9 mouse cellular contexts compared by ENCODE assay signal in genomic region chr1:134638522-134638921, GRCm38 (mm10). TPM values are rescaled to one million over a fixed set of nuclear protein-coding genes. Genes with fewer than 3 reads are reported as not detected.
DNase-seq lines count a peak whose midpoint lies in the region; ATAC-seq and TF ChIP-seq lines count a peak whose summit lies in the region.
"Had no signal": no experiment of that assay in that cellular context is flagged by ENCODE, and none has a peak within 500 bp of the region (broad histone marks: within the 10 kb centered on the region; RNA-seq: fewer than 3 reads in every experiment).

No protein-coding gene starts in this region.

- H3K36me3 ChIP-seq in heart, postnatal 0 days (replicated peaks; ENCODE audit: control insufficient read depth, insufficient read depth, low read length), result 0 out of 2 replicates have a peak, but pooled peaks cover 4% of the 10 kb centered on the region
- peaks cover 11% of the 10 kb centered on the region for H3K36me3 ChIP-seq in heart, embryonic 12.5 days

- H3K9ac ChIP-seq in heart, postnatal 0 days (replicated peaks; ENCODE audit: low read depth, low read length), result no peak overlapping the region
- no peak overlapping the region for H3K9ac ChIP-seq in heart, embryonic 12.5 days
- H3K9ac ChIP-seq: neural tube, embryonic 13.5 days had no signal

- no peaks in the 10 kb centered on the region for H3K9me3 ChIP-seq in heart, postnatal 0 days (replicated peaks; ENCODE audit: control insufficient read depth, low read length)
- no peaks in the 10 kb centered on the region for H3K9me3 ChIP-seq in heart, embryonic 12.5 days (replicated peaks)
- H3K9me3 ChIP-seq: neural tube, embryonic 13.5 days had no signal

- no peak overlapping the region for H3K27ac ChIP-seq in heart, postnatal 0 days (ENCODE audit: low read depth)
- H3K27ac ChIP-seq in heart, embryonic 12.5 days (ENCODE audit: poor library complexity, severe bottlenecking), result no peak overlapping the region
- H3K27ac ChIP-seq: neural tube, embryonic 13.5 days had no signal

- no peak overlapping the region for H3K4me3 ChIP-seq in heart, postnatal 0 days (ENCODE audit: low read depth, low read length)
- no peak overlapping the region for H3K4me3 ChIP-seq in heart, embryonic 12.5 days
- H3K4me3 ChIP-seq: neural tube, embryonic 13.5 days had no signal

- TF ChIP-seq EP300 in heart, postnatal 0 days (IDR thresholded peaks at IDR 0.05; ENCODE audit: low read depth), result no peak

- TF ChIP-seq CTCF in heart, postnatal 0 days (IDR thresholded peaks at IDR 0.05; ENCODE audit: low read depth), result peak; percentile 30; the same call in 1 of the 2 replicates

- H3K4me2 ChIP-seq in heart, postnatal 0 days (ENCODE audit: low read depth, low read length), result no peak overlapping the region
- H3K4me2 ChIP-seq in heart, embryonic 12.5 days, result no peak overlapping the region
- H3K4me2 ChIP-seq: neural tube, embryonic 13.5 days had no signal

- H3K27me3 ChIP-seq in heart, postnatal 0 days (ENCODE audit: control insufficient read depth, insufficient read depth, low read length), result peaks cover 4% of the 10 kb centered on the region; the same call in 1 of the 2 replicates
- peaks cover 22% of the 10 kb centered on the region for H3K27me3 ChIP-seq in heart, embryonic 12.5 days (replicated peaks)

- no peaks in the 10 kb centered on the region for H3K4me1 ChIP-seq in heart, postnatal 0 days (ENCODE audit: control insufficient read depth, insufficient read depth)
- no peaks in the 10 kb centered on the region for H3K4me1 ChIP-seq in heart, embryonic 12.5 days (replicated peaks)

- no peak for DNase-seq in heart, postnatal 0 days (ENCODE audit: low spot score)
- DNase-seq in urinary bladder, postnatal 25 days (ENCODE audit: low spot score), result peak; percentile 34
- no peak for DNase-seq in urinary bladder, postnatal 4 days (ENCODE audit: low spot score in 2 of 2)
- peak; percentile 67 for DNase-seq in embryo, embryonic 11 days
- DNase-seq in layer of hippocampus, postnatal 14 days (ENCODE audit: low spot score in 2 of 2), result peak; percentile 60 to 71
- DNase-seq in retina, embryonic 14.5 days (ENCODE audit: low spot score), result peak; percentile 71

- WGBS in heart, postnatal 0 days, result 37% methylated on average over 7 of the region's 7 CpGs
- WGBS in heart, embryonic 12.5 days, result 36% methylated on average over 7 of the region's 7 CpGs

- ATAC-seq in heart, postnatal 0 days (ENCODE audit: insufficient read depth, low read depth), result no peak
- ATAC-seq in heart, embryonic 12.5 days (ENCODE audit: insufficient number of reproducible peaks, low FRiP score), result no peak
- ATAC-seq in megakaryocyte, adult 5-6 weeks (ENCODE audit: poor library complexity, severe bottlenecking), result no peak

RNA-seq across cellular contexts. Expression of gene Syt2, which starts 8.0 kb away (rescaled TPM):
- total RNA-seq in heart, postnatal 0 days (2014; rRNA removed; ENCODE audit: low replicate concordance), result 0.53 TPM in 1 of 2 replicates, not detected in the other
- 0.03 and 0.04 TPM in 2 replicates for polyA plus RNA-seq in heart, postnatal 0 days (2015; fragmentation: Nextera tagmentation; extraction: Ambion mirVana)
- 0.23 and 0.86 TPM in 2 replicates for polyA plus RNA-seq in heart, embryonic 12.5 days (2016; fragmentation: Nextera tagmentation; extraction: Ambion mirVana)
- 10 to 100 TPM; 21.2 to 21.9 TPM for total RNA-seq in layer of hippocampus, postnatal 14 days (2021)
- total RNA-seq in megakaryocyte, adult 5-6 weeks (2015), result not detected in 2 replicates
- not detected in 2 replicates for total RNA-seq in megakaryocyte, adult 5-6 weeks (2017)

Comparison
In these comparisons a context has a peak if more than half of its experiments do, and no peak if none do; other contexts are left out.
1. DNase-seq: peak in urinary bladder, postnatal 25 days (single experiment), embryo, embryonic 11 days (single experiment), layer of hippocampus, postnatal 14 days (2 of 2) and retina, embryonic 14.5 days (single experiment); none in heart, postnatal 0 days (single experiment) and urinary bladder, postnatal 4 days (0 of 2).
2. RNA of gene Syt2, which starts 8.0 kb away (total RNA-seq): 21.2 to 21.9 TPM in layer of hippocampus, postnatal 14 days; 0.53 TPM in heart, postnatal 0 days and not detected in megakaryocyte, adult 5-6 weeks; every median in the first group is over 10 times any median in the second.